Mouse (Mus musculus): Measurements from ENCODE around the gene Rasgrp3.

- TF ChIP-seq POLR2A (IDR thresholded peaks at IDR 0.05; ENCODE audit: extremely low read depth, insufficient read depth, low read length) (no peak), CTCF (IDR thresholded peaks at IDR 0.05; ENCODE audit: low read depth, low read length) (no peak)
Observed at GRCm38 (mm10) chr17:75534314-75535020, 98.8 kb downstream of the Rasgrp3 start.

Data from liver, adult 2 months (tissue).